Mouse (Mus musculus) urinary bladder, adult 2 months (tissue): ENCODE data around the gene Gm4846. TPM values are rescaled to one million over a fixed set of nuclear protein-coding genes. Genes with fewer than 3 reads are reported as not detected.
"Not testable (repeated sequence)": the region's sequence is repeated elsewhere in the genome, so short reads cannot be mapped to it uniquely, and the experiment has no call there.

ENCODE experiments used
- DNase-seq: peaks from one replicate; pipeline ENCODE4 v3.0.0; 2022; ENCODE audit warnings: low spot score
- polyA plus RNA-seq: library from polyadenylated mRNA; depleted of rRNA; stranded (reverse); fragments of >200 nt; gene quantifications from 2 replicates; pipeline ENCODE4 v1.2.3, GENCODE M21; 2012; rRNA removed

Gene Gm4846
- not detected in 2 replicates for polyA plus RNA-seq

DNA sequence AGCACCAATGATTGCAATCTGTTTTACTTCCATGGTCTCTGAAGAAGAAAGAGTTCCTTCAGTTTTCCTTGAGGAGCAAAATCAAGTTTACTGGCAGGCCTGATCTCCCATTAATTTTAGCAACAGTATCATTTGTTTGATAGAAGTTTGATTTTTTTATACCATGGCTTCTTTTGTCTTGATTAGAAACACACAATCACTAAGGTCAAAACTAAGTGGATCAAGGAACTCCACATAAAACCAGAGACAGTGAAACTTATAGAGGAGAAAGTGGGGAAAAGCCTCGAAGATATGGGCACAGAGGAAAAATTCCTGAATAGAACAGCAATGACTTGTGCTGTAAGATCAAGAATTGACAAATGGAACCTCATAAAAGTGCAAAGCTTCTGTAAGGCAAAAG, at the start of gene Gm4846:
TSS of gene Gm4846 (minus strand) at position 101 of the 400 bp plus-strand sequence.
- DNase-seq = not testable (repeated sequence)

DNA sequence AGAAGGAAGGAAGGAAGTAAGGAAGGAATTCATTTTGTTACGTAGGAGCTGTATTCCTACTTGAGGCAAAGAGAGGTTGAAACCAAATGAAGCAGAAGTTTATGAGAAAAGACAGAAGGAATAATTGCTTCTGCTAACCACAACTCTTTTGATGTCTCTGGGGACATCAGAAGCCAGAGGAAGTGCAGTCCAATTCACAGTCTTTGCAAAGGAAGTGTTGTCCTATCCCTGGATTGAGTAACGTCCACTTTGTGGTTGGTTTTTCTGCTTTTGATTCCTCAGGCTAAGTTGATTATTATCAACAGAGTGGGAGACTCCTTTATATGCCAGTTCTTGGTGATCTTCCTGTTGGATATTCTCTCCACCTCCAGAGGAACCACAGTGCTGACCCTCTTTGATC, 34.1 kb upstream of the Gm4846 start:
- not testable (repeated sequence) for DNase-seq

DNA sequence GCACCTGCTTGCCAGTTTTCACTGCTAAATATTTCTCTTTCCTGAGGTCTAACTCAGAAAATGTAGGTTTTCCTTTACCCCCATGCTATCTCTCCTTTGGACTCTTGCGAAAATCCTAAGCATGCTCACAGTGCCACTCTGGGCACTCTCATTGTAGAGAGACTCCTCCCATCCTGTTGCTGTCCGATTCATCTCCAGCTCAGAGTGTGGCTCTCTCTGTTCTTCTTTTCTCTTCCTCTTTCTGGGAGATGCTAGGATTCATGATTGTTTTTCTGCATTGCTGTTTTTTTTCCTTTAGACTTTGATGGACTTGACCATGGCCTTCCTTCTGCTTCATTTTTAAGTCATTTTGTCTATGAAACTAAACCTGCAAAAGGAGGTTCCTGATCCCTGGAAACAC, 27.3 kb upstream of the Gm4846 start:
- DNase-seq = not testable (repeated sequence)

DNA sequence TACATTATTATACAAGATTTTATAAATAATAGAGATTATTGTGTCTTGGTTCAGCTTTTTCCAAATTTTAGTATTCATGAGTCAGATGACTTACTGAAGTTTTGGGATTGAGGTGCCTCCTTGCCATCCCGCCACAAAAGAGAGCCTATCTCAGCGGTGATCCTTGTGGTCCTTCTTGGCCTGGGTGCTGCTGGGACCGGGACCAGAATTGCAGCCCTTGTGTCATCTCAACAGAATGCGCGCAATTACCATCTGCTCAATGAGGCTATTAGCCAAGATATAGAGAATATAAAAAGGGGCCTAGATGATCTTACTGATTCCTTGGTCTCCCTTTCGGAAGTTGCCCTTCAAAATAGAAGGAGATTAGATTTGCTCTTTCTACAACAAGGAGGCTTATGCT, 22.2 kb upstream of the Gm4846 start:
- DNase-seq = not testable (repeated sequence)

DNA sequence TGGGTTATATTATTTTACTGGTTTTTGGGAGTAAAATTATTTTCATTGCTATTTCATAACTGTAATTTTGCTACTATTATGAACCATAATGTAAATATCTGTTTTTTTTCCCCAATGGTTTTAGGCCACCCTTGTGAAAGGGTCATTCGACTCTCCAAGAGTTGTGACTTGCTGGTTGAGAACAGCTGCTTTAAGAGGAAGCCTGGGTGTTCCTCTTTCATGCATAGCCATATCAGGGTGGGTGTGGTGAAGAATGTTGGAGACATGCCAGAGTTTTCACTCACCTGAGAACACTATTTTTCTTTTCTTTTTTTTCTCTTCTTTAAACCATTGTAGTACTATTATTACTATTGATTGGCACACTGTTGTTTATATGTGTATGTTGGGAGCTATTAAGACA, 19.2 kb upstream of the Gm4846 start:
- DNase-seq = no peak

DNA sequence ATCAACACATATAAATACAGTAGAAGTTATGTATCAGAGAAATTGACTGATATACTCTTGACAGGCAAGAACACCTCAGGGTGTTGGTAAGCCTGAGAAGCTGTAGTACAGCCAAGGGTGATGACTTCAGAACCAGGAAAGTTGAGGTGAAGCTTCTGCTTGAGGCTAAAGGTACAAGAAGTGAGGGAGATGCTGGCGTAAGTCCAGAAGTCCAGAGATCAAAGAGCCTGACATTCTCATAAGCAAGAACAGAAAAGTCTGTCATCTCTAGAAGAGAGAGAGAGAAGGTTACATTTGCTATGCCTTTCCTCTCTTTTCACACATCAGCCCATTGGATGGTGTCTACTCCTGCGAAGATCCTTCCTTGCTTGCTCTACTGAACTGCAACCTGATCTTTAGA, 6.8 kb upstream of the Gm4846 start:
- DNase-seq = not testable (repeated sequence)

DNA sequence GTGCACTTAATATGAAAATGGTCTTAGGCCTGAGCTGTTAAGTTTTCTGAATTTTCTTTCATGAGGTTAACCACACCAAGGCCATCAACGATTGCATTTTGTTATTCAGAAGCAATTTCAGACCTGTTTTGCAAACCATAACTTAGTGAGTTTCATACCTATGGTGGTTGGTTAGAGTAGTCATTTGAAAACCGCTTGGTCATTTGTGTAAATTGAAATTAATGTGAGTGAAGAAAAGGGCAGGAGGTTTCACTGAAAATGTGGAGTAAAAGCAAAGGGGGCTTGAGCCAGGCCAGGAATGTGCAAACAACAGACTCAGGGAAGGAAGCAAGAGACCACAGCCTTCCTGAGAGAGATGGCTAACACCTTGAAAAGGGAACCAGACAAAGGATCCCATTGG, 17.9 kb downstream of the Gm4846 start:
- DNase-seq = no peak

DNA sequence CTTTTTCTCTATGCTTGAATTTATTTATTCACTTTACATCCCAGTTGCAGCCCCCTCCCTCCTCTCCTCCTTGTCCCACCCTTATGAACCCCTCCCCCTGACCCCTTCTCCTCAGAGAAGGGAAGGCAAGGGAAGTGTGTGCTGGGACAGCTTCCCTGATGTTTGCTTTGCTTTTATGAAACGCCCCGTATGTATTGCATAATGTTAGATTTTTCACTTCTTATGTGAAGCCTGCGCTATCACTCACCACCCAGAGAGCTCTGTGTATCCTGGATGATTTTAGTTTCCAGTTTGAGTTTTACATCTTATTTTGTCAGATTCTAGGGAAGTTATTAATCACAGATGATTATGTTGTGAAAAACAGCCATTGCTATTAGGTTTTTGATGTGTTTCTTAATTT, 30.2 kb downstream of the Gm4846 start:
- DNase-seq = no peak

DNA sequence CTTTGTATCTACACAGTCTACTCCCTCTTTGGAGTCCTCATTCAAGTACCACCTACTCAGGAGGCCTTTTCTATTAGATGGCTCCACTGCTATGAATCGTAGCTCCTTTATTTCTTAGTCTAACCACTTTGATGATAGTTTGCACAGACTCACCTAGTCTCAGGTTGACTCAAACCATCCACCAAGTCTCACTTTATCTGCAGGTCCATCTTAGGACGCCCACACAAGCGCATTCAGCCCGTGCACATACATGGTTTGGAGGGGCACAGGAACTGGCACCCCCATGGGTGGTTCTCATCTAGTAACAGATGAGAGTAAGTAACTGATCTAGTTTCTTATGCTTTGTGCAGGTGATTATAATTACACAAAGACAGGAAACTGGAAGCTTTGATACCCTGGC, 34.8 kb downstream of the Gm4846 start:
- DNase-seq = no peak

DNA sequence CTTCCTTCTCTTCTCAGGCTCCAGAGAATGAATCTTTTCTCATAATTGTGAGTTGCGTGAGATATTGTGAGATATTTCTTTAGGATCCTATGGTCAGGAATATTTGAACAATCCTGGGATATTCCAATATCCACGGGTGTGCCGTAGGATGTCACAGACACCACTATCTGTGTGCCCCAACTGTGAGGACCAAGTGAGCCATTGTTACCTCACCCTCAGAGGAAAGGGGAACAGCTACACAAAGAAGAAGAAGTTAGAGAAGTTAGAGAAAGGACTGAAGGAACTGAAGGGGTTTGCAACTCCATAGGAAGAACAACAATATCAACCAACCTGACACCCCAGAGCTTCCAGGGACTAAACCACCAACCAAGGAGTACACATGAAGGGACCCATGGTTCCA, 55.4 kb downstream of the Gm4846 start:
- DNase-seq = no peak

DNA sequence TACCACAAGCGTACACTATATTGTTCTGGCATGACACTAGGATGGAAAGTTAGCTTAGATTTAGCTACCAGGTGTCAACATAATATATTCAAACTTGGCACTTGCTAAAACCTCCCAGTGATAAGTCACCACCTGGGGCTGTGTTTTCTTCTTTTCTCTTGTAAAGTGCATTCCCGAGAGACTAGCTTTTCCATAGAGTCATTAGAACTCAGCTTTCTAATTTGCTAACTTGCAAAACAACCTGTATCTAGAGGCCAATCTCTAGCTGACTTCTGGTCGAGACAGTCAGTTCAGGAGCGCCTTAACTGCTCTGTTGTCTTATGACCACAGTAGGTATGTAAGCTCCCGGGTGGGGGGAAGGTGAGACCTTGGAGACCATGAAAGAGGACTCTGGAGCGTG, 58.0 kb downstream of the Gm4846 start:
- DNase-seq = no peak

Other genes with a start within 250 kb of the Gm4846 start
- gene Ildr2, start 243.4 kb downstream of the Gm4846 start, polyA plus RNA-seq = 2.7 and 3.4 TPM in 2 replicates
- gene Tada1, start 118.5 kb downstream of the Gm4846 start, polyA plus RNA-seq = 20.7 and 24.5 TPM in 2 replicates
- 10.4 and 10.5 TPM in 2 replicates for gene Pogk, start 87.7 kb downstream of the Gm4846 start, polyA plus RNA-seq
- gene Gm4847, start 150.1 kb upstream of the Gm4846 start, polyA plus RNA-seq = not detected in 2 replicates
- gene Fmo9, start 184.3 kb upstream of the Gm4846 start, polyA plus RNA-seq = not detected in 2 replicates